Mouse (Mus musculus) MEL (cell line): ENCODE results near the gene Usp29. TPM values are rescaled to one million over a fixed set of nuclear protein-coding genes. Genes with fewer than 3 reads are reported as not detected.
"Not testable (repeated sequence)": the region's sequence is repeated elsewhere in the genome, so short reads cannot be mapped to it uniquely, and the experiment has no call there.

Source experiments
- DNase-seq: peaks from one replicate; pipeline ENCODE4 v3.0.0; 2011; ENCODE audit warnings: low read depth, low spot score
- H3K27ac ChIP-seq: 2 replicates; pipeline ENCODE4 v1.5.1; 2012; ENCODE audit warnings: low read depth, mild to moderate bottlenecking, control low read depth, low read length, moderate library complexity; ENCODE audit not compliant: control insufficient read depth
- H3K27me3 ChIP-seq, 2 experiments: fragments of 150-350 bp in 1 of 2; sonication (generic) in 1 of 2; 2 replicates each; pipeline ENCODE4 v1.6.1; 2012; ENCODE audit warnings: low read length in 2 of 2, mild to moderate bottlenecking in 2 of 2, improper control_type of control experiment in 1 of 2, moderate library complexity in 1 of 2; ENCODE audit not compliant: insufficient read depth in 2 of 2, control insufficient read depth in 1 of 2
- H3K36me3 ChIP-seq, 2 experiments: 2 replicates each; pipeline ENCODE4 v1.6.1; 2012 to 2014; ENCODE audit warnings: low read length in 2 of 2, improper control_type of control experiment in 1 of 2, inconsistent platforms in 1 of 2, mild to moderate bottlenecking in 1 of 2; ENCODE audit not compliant: insufficient read depth in 2 of 2, control insufficient read depth in 1 of 2
- H3K4me1 ChIP-seq, 2 experiments: fragments of 150-350 bp in 1 of 2; sonication (generic) in 1 of 2; 2 replicates each; pipeline ENCODE4 v1.6.1; 2012; ENCODE audit warnings: low read length in 2 of 2, improper control_type of control experiment in 1 of 2, mild to moderate bottlenecking in 1 of 2; ENCODE audit not compliant: insufficient read depth in 2 of 2, control insufficient read depth in 1 of 2
- H3K4me3 ChIP-seq, 2 experiments: fragments of 150-350 bp in 1 of 2; sonication (generic) in 1 of 2; 2 replicates each; pipeline ENCODE4 v1.5.1; 2012; ENCODE audit warnings: low read depth in 2 of 2, low read length in 2 of 2, mild to moderate bottlenecking in 2 of 2, moderate library complexity in 2 of 2, control low read depth in 1 of 2, improper control_type of control experiment in 1 of 2; ENCODE audit not compliant: control insufficient read depth in 1 of 2, insufficient read depth in 1 of 2
- H3K79me2 ChIP-seq: 2 replicates; pipeline ENCODE4 v1.6.1; 2012; ENCODE audit warnings: mild to moderate bottlenecking, low read length, moderate library complexity; ENCODE audit not compliant: control insufficient read depth, poor library complexity, insufficient read depth
- H3K9ac ChIP-seq: 2 replicates; pipeline ENCODE4 v1.6.1; 2012; ENCODE audit warnings: low read depth, mild to moderate bottlenecking, control low read depth, low read length, moderate library complexity; ENCODE audit not compliant: control insufficient read depth, poor library complexity, severe bottlenecking
- H3K9me3 ChIP-seq: fragments of 150-350 bp; sonication (generic); replicated peaks from 2 replicates; pipeline ENCODE4 v1.6.1; 2012; ENCODE audit warnings: mild to moderate bottlenecking, low read length, improper control_type of control experiment, moderate library complexity; ENCODE audit not compliant: insufficient read depth
- BHLHE40 ChIP-seq: IDR thresholded peaks from 2 replicates; pipeline ENCODE4 v1.6.1; 2012; ENCODE audit warnings: low read depth, mild to moderate bottlenecking, inconsistent platforms, low read length, improper control_type of control experiment, borderline replicate concordance
- CHD2 ChIP-seq: IDR thresholded peaks from 2 replicates; pipeline ENCODE4 v1.6.1; 2011; ENCODE audit warnings: low read length, improper control_type of control experiment
- CTCF ChIP-seq, 3 experiments: IDR thresholded peaks in 2 of 3; conservative IDR thresholded peaks in 1 of 3; 2 replicates each; pipeline ENCODE4 v1.5.1; 2011 to 2012; ENCODE audit warnings: low read length in 3 of 3, low read depth in 2 of 3, mild to moderate bottlenecking in 2 of 3, improper control_type of control experiment in 1 of 3, inconsistent platforms in 1 of 3, mixed read lengths in 1 of 3, moderate library complexity in 1 of 3; ENCODE audit not compliant: control insufficient read depth in 1 of 3, insufficient read depth in 1 of 3, poor library complexity in 1 of 3, severe bottlenecking in 1 of 3
- E2F4 ChIP-seq: IDR thresholded peaks from 2 replicates; pipeline ENCODE4 v1.6.1; 2011; ENCODE audit warnings: low read depth, low read length, improper control_type of control experiment, borderline replicate concordance
- EP300 ChIP-seq, 2 experiments: IDR thresholded peaks; 2 replicates each; pipeline ENCODE4 v1.6.1; 2011; ENCODE audit warnings: improper control_type of control experiment in 2 of 2, low read length in 2 of 2, low read depth in 1 of 2, mild to moderate bottlenecking in 1 of 2
- GABPA ChIP-seq: IDR thresholded peaks from 2 replicates; pipeline ENCODE4 v1.6.1; 2012; ENCODE audit warnings: low read depth, mild to moderate bottlenecking, inconsistent platforms, low read length, improper control_type of control experiment, moderate library complexity
- HCFC1 ChIP-seq: IDR thresholded peaks from 2 replicates; pipeline ENCODE4 v1.6.1; 2012; ENCODE audit warnings: low read depth, mild to moderate bottlenecking, inconsistent platforms, low read length, improper control_type of control experiment, moderate library complexity
- JUND ChIP-seq: IDR thresholded peaks from 2 replicates; pipeline ENCODE4 v1.6.1; 2011; ENCODE audit warnings: low read depth, mild to moderate bottlenecking, improper control_type of control experiment, low read length
- MAX ChIP-seq: IDR thresholded peaks from 2 replicates; pipeline ENCODE4 v1.6.1; 2011; ENCODE audit warnings: low read length, improper control_type of control experiment
- MEF2A ChIP-seq: IDR thresholded peaks from 2 replicates; pipeline ENCODE4 v1.6.1; 2014; ENCODE audit warnings: low read depth, mild to moderate bottlenecking, inconsistent platforms, low read length, improper control_type of control experiment; ENCODE audit not compliant: poor library complexity, insufficient replicate concordance, severe bottlenecking; ENCODE audit errors: extremely low read depth
- MYB ChIP-seq: IDR thresholded peaks from 2 replicates; pipeline ENCODE4 v1.6.1; 2011; ENCODE audit warnings: mild to moderate bottlenecking, low read depth, low read length, improper control_type of control experiment
- MYC ChIP-seq: IDR thresholded peaks from 2 replicates; pipeline ENCODE4 v1.6.1; 2011; ENCODE audit warnings: low read depth, mild to moderate bottlenecking, low read length, improper control_type of control experiment, moderate library complexity
- NRF1 ChIP-seq: IDR thresholded peaks from 2 replicates; pipeline ENCODE4 v1.6.1; 2014; ENCODE audit warnings: low read depth, mild to moderate bottlenecking, inconsistent platforms, low read length, improper control_type of control experiment, moderate library complexity; ENCODE audit not compliant: poor library complexity, insufficient read depth, severe bottlenecking
- POLR2AphosphoS2 ChIP-seq: IDR thresholded peaks from 2 replicates; pipeline ENCODE4 v1.6.1; 2011; ENCODE audit warnings: low read length, improper control_type of control experiment
- POLR2AphosphoS5 ChIP-seq: IDR thresholded peaks from 2 replicates; pipeline ENCODE4 v1.6.1; 2012; ENCODE audit warnings: low read depth, borderline replicate concordance, mild to moderate bottlenecking, inconsistent platforms, low read length, moderate library complexity, mixed read lengths
- RAD21 ChIP-seq: IDR thresholded peaks from 2 replicates; pipeline ENCODE4 v1.6.1; 2011; ENCODE audit warnings: mild to moderate bottlenecking, low read depth, low read length, improper control_type of control experiment
- RCOR1 ChIP-seq: IDR thresholded peaks from 2 replicates; pipeline ENCODE4 v1.6.1; 2012; ENCODE audit warnings: low read depth, mild to moderate bottlenecking, inconsistent platforms, low read length, improper control_type of control experiment
- SMC3 ChIP-seq: IDR thresholded peaks from 2 replicates; pipeline ENCODE4 v1.6.1; 2011; ENCODE audit warnings: low read depth, low read length, improper control_type of control experiment
- TBP ChIP-seq: IDR thresholded peaks from 2 replicates; pipeline ENCODE4 v1.8.0; 2011; ENCODE audit warnings: low read depth, low read length, improper control_type of control experiment
- TCF12 ChIP-seq: IDR thresholded peaks from 2 replicates; pipeline ENCODE4 v1.6.1; 2014; ENCODE audit warnings: low read depth, mild to moderate bottlenecking, inconsistent platforms, low read length, improper control_type of control experiment, moderate library complexity
- USF1 ChIP-seq: IDR thresholded peaks from 2 replicates; pipeline ENCODE4 v1.6.1; 2014; ENCODE audit warnings: low read depth, mild to moderate bottlenecking, inconsistent platforms, low read length, improper control_type of control experiment, moderate library complexity
- USF2 ChIP-seq, 2 experiments: IDR thresholded peaks; 2 replicates each; pipeline ENCODE4 v1.6.1; 2011 to 2012; ENCODE audit warnings: improper control_type of control experiment in 2 of 2, low read length in 2 of 2, borderline replicate concordance in 1 of 2, inconsistent platforms in 1 of 2, low read depth in 1 of 2, mild to moderate bottlenecking in 1 of 2; ENCODE audit not compliant: insufficient read depth in 1 of 2
- ZKSCAN1 ChIP-seq: IDR thresholded peaks from 2 replicates; pipeline ENCODE4 v1.6.1; 2012; ENCODE audit warnings: low read depth, mild to moderate bottlenecking, inconsistent platforms, low read length, improper control_type of control experiment, moderate library complexity
- ZMIZ1 ChIP-seq: IDR thresholded peaks from 2 replicates; pipeline ENCODE4 v1.6.1; 2012; ENCODE audit warnings: low read depth, mild to moderate bottlenecking, inconsistent platforms, low read length, improper control_type of control experiment, moderate library complexity
- polyA plus RNA-seq, 2 experiments: library from polyadenylated mRNA; stranded (reverse) in 1 of 2; unstranded in 1 of 2; fragments of >175 nt in 1 of 2; fragments of >200 nt in 1 of 2; gene quantifications; 2 replicates each; pipeline versions ENCODE4 v1.2.1 to v1.2.4; 2012; ENCODE audit warnings: low replicate concordance in 2 of 2, low read depth in 1 of 2; ENCODE audit not compliant: insufficient read length in 2 of 2, insufficient read depth in 1 of 2, missing spikeins in 1 of 2
- total RNA-seq: library from RNA; depleted of rRNA; stranded (reverse); fragments of 300-350 nt; gene quantifications from 2 replicates; pipeline ENCODE4 v1.2.3, GENCODE M21; 2012

Gene Usp29
- total and polyA plus RNA-seq, 3 experiments, result not detected

DNA sequence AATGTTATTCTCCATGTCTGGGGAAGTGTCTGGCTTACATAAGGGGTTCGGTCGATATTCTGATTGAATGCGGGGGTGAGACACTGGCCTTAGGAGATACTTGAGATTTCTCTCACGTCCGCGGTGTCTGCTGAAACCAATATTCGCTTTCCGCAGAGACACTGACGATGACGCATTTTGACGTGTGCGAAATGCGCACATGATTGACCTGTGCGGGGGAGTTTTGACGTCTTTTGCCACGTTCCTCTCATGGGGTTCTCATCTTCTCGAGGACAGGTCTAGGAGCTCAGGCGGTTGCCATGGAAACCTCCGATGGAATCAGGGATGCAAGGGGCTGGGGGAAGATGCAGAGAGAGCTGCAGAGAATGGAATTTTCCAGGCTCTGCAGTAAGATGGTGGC lies 144.1 kb downstream of the Usp29 start:
- Histone ChIP-seq H3K27ac (no peak overlapping the region), H3K9me3 (no peaks in the 10 kb centered on the region), H3K9ac (no peak overlapping the region), H3K79me2 (no peaks in the 10 kb centered on the region), H3K27me3 (no peaks in the 10 kb centered on the region), H3K4me1 (no peaks in the 10 kb centered on the region), H3K36me3 (no peaks in the 10 kb centered on the region), H3K4me3 (no peak overlapping the region)
- DNase-seq, result no peak
- TF ChIP-seq GABPA (no peak), MYB (no peak), BHLHE40 (no peak), MEF2A (no peak), ZMIZ1 (no peak), USF1 (no peak), MYC (no peak), RCOR1 (no peak), CHD2 (no peak), CTCF (IDR thresholded peaks at IDR 0.05 in 2 of 3, conservative IDR thresholded peaks at IDR 0.05 in 1 of 3; ENCODE audit: control insufficient read depth in 1 of 3, insufficient read depth in 1 of 3, low read depth in 2 of 3, low read length in 3 of 3, poor library complexity in 1 of 3, severe bottlenecking in 1 of 3) (no peak), TCF12 (no peak), EP300 (IDR thresholded peaks at IDR 0.05; ENCODE audit: low read depth in 1 of 2, low read length in 2 of 2) (no peak), JUND (no peak), USF2 (IDR thresholded peaks at IDR 0.05; ENCODE audit: borderline replicate concordance in 1 of 2, insufficient read depth in 1 of 2, low read depth in 1 of 2, low read length in 2 of 2) (no peak), TBP (no peak)
- TF ChIP-seq, all 39 proteins: peak for 0

DNA sequence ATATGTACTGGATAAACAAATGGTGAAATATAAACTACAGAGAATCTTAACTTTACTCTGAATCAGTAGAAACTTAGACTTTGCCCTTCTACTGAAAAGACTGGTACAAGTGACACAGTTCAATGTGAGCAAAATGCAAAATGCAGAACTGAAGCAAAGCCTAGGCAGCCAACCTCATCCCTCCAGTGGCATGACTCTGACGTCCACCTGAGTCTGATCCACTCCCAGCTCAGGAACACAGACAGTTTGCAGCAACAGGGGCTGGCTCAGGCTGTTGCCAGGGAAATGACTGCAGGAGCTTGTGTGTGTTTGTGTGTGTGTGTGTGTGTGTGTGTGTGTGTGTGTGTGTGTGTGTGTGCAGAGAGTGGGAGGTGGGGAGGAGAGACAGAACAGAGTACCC lies 147.8 kb downstream of the Usp29 start:
- Histone ChIP-seq H3K4me3 (no peak overlapping the region), H3K27ac (no peak overlapping the region), H3K79me2 (no peaks in the 10 kb centered on the region), H3K9me3 (no peaks in the 10 kb centered on the region), H3K9ac (no peak overlapping the region), H3K27me3 (no peaks in the 10 kb centered on the region), H3K36me3 (no peaks in the 10 kb centered on the region), H3K4me1 (no peaks in the 10 kb centered on the region)
- TF ChIP-seq RCOR1 (no peak), BHLHE40 (no peak), MYC (no peak), ZKSCAN1 (no peak), NRF1 (no peak), CTCF (IDR thresholded peaks at IDR 0.05 in 2 of 3, conservative IDR thresholded peaks at IDR 0.05 in 1 of 3; ENCODE audit: control insufficient read depth in 1 of 3, insufficient read depth in 1 of 3, low read depth in 2 of 3, low read length in 3 of 3, poor library complexity in 1 of 3, severe bottlenecking in 1 of 3) (no peak), USF1 (no peak), RAD21 (no peak), POLR2AphosphoS5 (no peak), POLR2AphosphoS2 (no peak), HCFC1 (no peak), E2F4 (no peak), MAX (no peak), SMC3 (no peak)
- no peak for DNase-seq

DNA sequence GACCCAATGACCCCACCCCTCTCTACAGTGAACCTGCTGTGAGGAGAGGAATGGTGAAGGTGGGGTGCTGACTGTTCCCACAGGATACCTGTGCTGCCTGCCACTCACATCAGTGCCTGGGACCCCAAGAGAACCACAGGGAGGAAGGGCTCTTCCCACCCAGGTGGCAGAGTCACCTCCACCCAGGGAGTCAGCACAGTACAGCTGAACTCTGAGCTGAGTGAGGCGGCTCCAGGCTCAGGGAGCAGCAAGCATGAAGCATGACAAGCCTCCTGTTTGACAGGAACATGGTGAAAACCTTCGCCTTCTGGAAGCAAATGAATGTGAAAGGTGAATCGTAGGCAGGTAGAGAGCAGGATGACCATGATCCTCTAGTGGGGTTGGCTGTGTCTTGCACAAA lies 148.5 kb downstream of the Usp29 start:
- not testable (repeated sequence) for H3K27me3 ChIP-seq, DNase-seq, H3K79me2 ChIP-seq, H3K27ac ChIP-seq, H3K9me3 ChIP-seq, H3K4me3 ChIP-seq, H3K4me1 ChIP-seq, H3K36me3 ChIP-seq, H3K9ac ChIP-seq
